Mouse (Mus musculus) hindbrain, embryonic 14.5 days (tissue): ENCODE data around the gene Slc22a14. TPM values are rescaled to one million over a fixed set of nuclear protein-coding genes. Genes with fewer than 3 reads are reported as not detected.

Source experiments
- ATAC-seq: fragments of 200-750 bp; cut with Nextera tagmentation; 2 replicates; pipeline ENCODE4 v1.8.0; 2017; ENCODE audit warnings: moderate number of reproducible peaks, mild to moderate bottlenecking, moderate TSS enrichment, moderate library complexity; ENCODE audit not compliant: low FRiP score
- DNase-seq: peaks from one replicate; pipeline ENCODE4 v3.0.0-alpha.2; 2015; ENCODE audit warnings: low spot score
- H3K27ac ChIP-seq: fragments of 300-500 bp; sonication (generic); 2 replicates; pipeline ENCODE4 v1.5.1; 2014; ENCODE audit warnings: mild to moderate bottlenecking, moderate library complexity
- H3K27me3 ChIP-seq: fragments of 300-500 bp; sonication (generic); 2 replicates; pipeline ENCODE4 v1.6.1; 2014; ENCODE audit warnings: mild to moderate bottlenecking, low read length, mixed read lengths; ENCODE audit not compliant: control insufficient read depth, insufficient read depth
- H3K36me3 ChIP-seq: fragments of 300-500 bp; sonication (generic); replicated peaks from 2 replicates; pipeline ENCODE4 v1.6.1; 2014; ENCODE audit not compliant: control insufficient read depth, insufficient read depth
- H3K4me1 ChIP-seq: fragments of 300-500 bp; sonication (generic); replicated peaks from 2 replicates; pipeline ENCODE4 v1.6.1; 2014; ENCODE audit warnings: antibody characterized with exemption, low read length, mixed read lengths; ENCODE audit not compliant: control insufficient read depth, insufficient read depth
- H3K4me2 ChIP-seq: fragments of 300-500 bp; sonication (generic); replicated peaks from 2 replicates; pipeline ENCODE4 v1.6.1; 2014; ENCODE audit warnings: mild to moderate bottlenecking, moderate library complexity
- H3K4me3 ChIP-seq: fragments of 300-500 bp; sonication (generic); replicated peaks from 2 replicates; pipeline ENCODE4 v1.5.1; 2014; ENCODE audit warnings: mild to moderate bottlenecking, low read length
- H3K9ac ChIP-seq: fragments of 300-500 bp; sonication (generic); 2 replicates; pipeline ENCODE4 v1.6.1; 2014
- H3K9me3 ChIP-seq: fragments of 300-500 bp; sonication (generic); 2 replicates; pipeline ENCODE4 v1.6.1; 2016; ENCODE audit warnings: low read length; ENCODE audit not compliant: control insufficient read depth
- WGBS: fragments of 180-500 bp; shearing (Covaris S2); extraction: QIAGEN DNeasy Blood & Tissue Kit; methylation state at CpG from one replicate; pipeline ENCODE4 v1.1.7; 2014; 5-methylcytosine and 5-hydroxymethylcytosine counted together
- polyA plus RNA-seq: library from polyadenylated mRNA; unstranded; fragments of >200 nt; fragmentation: Nextera tagmentation; extraction: Ambion mirVana; gene quantifications from 2 replicates; pipeline ENCODE4 v1.2.1, GENCODE M21; 2014

Gene Slc22a14
- polyA plus RNA-seq, 1 experiment from 2014 or later = not detected

DNA sequence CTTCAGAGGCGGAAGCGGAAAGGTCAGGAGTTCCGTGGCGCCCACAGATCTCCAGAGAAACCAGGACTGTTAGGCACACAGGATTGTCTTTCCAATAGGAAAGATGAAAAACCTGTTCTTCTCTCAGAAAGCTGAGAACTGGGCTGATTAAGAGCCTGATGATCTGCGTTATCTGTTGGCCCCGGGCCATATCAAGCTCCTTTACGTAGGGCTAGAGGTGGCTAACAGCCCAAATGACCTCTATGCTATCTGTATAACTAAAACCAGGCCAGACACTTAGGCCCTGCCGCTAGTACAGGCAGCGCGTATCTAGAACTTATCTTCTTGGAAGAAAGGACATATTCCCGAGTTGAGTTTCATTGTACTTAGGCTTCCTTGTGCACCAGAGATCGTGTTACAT, 2.1 kb downstream of the Slc22a14 start:
- Histone ChIP-seq H3K9ac (no peak overlapping the region), H3K36me3 (no peaks in the 10 kb centered on the region; the same call in 1 of the 2 replicates), H3K9me3 (no peaks in the 10 kb centered on the region), H3K27ac (no peak overlapping the region), H3K4me1 (no peaks in the 10 kb centered on the region), H3K4me2 (no peak overlapping the region), H3K27me3 (0 out of 2 replicates have a peak, but pooled peaks cover 2% of the 10 kb centered on the region), H3K4me3 (no peak overlapping the region)
- DNase-seq = no peak
- 91% methylated on average over 12 of the region's 12 CpGs for WGBS
- ATAC-seq = no peak

DNA sequence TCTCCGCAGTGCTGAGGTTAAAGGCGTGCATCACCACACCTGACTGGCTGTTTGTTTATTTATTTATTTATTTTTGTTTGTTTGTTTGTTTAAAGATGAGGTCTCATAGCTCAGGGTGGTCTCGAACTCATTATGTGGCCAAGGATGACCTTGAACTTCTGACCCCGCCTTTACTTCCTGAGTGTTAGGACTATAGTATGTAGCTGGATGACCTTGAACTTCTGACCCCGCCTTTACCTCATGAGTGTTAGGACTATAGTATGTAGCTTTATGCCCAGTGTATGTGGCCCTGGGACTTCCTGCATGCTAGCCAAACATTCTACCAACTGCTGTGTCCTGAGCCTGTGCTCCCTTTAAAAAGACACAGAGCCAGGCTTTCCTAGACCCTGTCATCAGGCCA, 3.9 kb downstream of the Slc22a14 start:
- Histone ChIP-seq H3K4me1 (no peaks in the 10 kb centered on the region), H3K9me3 (no peaks in the 10 kb centered on the region), H3K4me2 (no peak overlapping the region), H3K36me3 (no peaks in the 10 kb centered on the region; the same call in 1 of the 2 replicates), H3K9ac (no peak overlapping the region), H3K4me3 (no peak overlapping the region), H3K27ac (no peak overlapping the region), H3K27me3 (0 out of 2 replicates have a peak, but pooled peaks cover 3% of the 10 kb centered on the region)
- WGBS = 97% methylated on average over 5 of the region's 5 CpGs
- ATAC-seq (no peak), DNase-seq (no peak)

DNA sequence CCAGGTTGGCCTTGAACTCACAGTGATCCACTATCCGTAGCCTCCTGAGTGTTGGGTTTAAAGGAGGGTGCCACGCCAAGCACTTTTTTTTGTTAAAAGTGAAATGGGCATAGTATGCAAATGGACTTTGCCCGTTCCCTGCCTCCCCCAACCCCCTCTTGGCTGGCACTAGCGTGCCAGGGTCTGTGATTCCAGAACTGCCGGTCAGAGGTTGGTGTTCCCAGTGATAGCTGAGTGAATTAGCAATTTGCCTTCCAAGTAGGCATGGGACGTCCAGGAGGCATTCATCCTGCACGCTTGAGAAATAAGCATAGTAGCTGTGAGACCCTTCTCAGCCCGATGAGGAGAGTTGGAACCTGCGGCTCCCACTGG, 7.3 kb downstream of the Slc22a14 start:
- peak overlapping the region; percentile 62 for H3K4me3 ChIP-seq
- ATAC-seq = no peak
- DNase-seq = no peak
- H3K4me2 ChIP-seq = peak overlapping the region; percentile 90
- H3K9ac ChIP-seq = peak overlapping the region; percentile 68
- no peaks in the 10 kb centered on the region; the same call in 1 of the 2 replicates for H3K36me3 ChIP-seq
- H3K27ac ChIP-seq = no peak overlapping the region
- no peaks in the 10 kb centered on the region for H3K9me3 ChIP-seq
- 0 out of 2 replicates have a peak, but pooled peaks cover 3% of the 10 kb centered on the region for H3K27me3 ChIP-seq
- no peaks in the 10 kb centered on the region for H3K4me1 ChIP-seq
- 44% methylated on average over 9 of the region's 9 CpGs for WGBS

- no peak within 1 kb of the TSS for H3K27ac ChIP-seq
- DNase-seq (peak; percentile 85), ATAC-seq (peak; percentile 89)
- 0 out of 2 replicates have a peak, but pooled peaks cover 3% of the 10 kb centered on the region for H3K27me3 ChIP-seq
- peak within 1 kb of the TSS; percentile 62 for H3K4me3 ChIP-seq
- H3K4me2 ChIP-seq = peak within 1 kb of the TSS; percentile 90
- H3K4me1 ChIP-seq = no peaks in the 10 kb centered on the region
- no peaks in the 10 kb centered on the region for H3K36me3 ChIP-seq
- WGBS = 5% methylated on average over 49 of the region's 65 CpGs
- no peaks in the 10 kb centered on the region for H3K9me3 ChIP-seq
- H3K9ac ChIP-seq = peak within 1 kb of the TSS; percentile 68
Observed at GRCm38 (mm10) chr9:119357331-119358057, 7.9 kb downstream of the Slc22a14 start, which contains the start of gene Xylb. Gene Xylb (plus strand): TSS chr9:119357381.

DNA sequence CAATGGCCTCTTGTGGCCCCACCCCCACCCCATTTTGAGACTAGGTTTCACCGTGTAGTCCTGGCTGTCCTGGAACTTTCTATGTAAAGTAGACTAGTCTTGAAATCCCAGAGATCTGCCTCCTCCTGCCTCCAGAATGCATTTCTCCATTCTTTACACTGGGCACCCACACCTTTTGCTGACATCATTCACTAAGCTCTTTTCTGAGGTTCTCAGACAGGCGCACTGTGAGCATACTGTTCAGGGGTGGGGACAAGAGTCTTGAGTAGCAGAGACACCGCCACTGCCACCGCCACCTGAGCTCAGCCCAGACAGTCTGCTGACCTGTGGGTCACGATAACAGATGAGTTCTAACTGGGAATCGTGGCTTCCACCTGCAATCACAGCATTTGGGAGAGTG, 9.4 kb downstream of the Slc22a14 start:
- DNase-seq (no peak), ATAC-seq (no peak)
- no peak overlapping the region for H3K27ac ChIP-seq
- no peak overlapping the region for H3K4me3 ChIP-seq
- H3K4me1 ChIP-seq = no peaks in the 10 kb centered on the region
- H3K9ac ChIP-seq = no peak overlapping the region
- no peak overlapping the region for H3K4me2 ChIP-seq
- 0 out of 2 replicates have a peak, but pooled peaks cover 3% of the 10 kb centered on the region for H3K27me3 ChIP-seq
- 76% methylated on average over 6 of the region's 6 CpGs for WGBS
- H3K36me3 ChIP-seq = peaks cover 11% of the 10 kb centered on the region
- no peaks in the 10 kb centered on the region for H3K9me3 ChIP-seq

DNA sequence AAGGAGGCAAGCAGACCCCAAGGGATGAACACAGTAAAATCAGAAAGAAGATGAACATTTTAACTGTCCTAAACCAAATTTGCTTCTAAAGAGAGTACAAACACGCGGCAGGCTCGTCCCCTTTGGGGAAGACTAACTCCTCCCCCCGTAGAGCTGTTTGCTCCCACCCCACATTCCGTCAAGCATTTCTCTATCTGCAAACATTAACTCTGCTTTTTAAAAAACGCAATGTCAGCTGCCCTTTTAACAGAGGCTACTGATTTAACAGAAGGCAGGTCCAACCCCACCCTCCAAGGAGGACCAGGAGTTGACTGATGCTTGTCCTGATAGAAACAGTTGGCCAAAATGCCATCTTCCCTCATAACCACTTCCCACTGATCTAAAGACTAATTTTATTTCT, 11.4 kb downstream of the Slc22a14 start:
- H3K9me3 ChIP-seq = no peaks in the 10 kb centered on the region
- ATAC-seq (no peak), DNase-seq (no peak)
- H3K4me3 ChIP-seq = no peak overlapping the region
- 82% methylated on average over 6 of the region's 6 CpGs for WGBS
- H3K27ac ChIP-seq = no peak overlapping the region
- H3K36me3 ChIP-seq = peaks cover 25% of the 10 kb centered on the region
- H3K4me1 ChIP-seq = no peaks in the 10 kb centered on the region
- no peak overlapping the region for H3K4me2 ChIP-seq
- 0 out of 2 replicates have a peak, but pooled peaks cover 3% of the 10 kb centered on the region for H3K27me3 ChIP-seq
- H3K9ac ChIP-seq = no peak overlapping the region

DNA sequence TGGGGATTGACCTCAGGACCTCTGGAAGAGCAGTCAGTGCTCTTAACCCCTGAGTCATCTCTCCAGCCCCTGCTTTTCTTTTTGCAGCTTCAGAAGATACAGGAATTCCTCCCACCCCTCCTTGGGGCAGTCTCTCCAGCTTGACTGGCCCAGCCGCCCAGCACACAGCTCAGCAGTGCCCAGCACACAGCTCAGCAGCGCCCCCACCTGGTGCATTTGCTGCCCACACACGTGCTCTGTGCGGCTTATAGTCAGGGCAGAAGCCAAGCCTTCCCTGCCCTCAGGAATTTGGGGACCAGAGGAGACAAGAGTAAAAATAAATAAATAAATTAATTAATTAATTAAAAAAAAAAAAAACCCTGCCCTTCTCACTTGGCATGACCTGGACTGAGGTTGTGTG, 13.3 kb downstream of the Slc22a14 start:
- ATAC-seq = peak; percentile 69; the same call in 1 of the 2 replicates
- DNase-seq = peak; percentile 70
- Histone ChIP-seq H3K4me2 (no peak overlapping the region), H3K9ac (no peak overlapping the region), H3K27ac (no peak overlapping the region), H3K27me3 (no peaks in the 10 kb centered on the region), H3K4me3 (no peak overlapping the region), H3K4me1 (no peaks in the 10 kb centered on the region), H3K9me3 (no peaks in the 10 kb centered on the region), H3K36me3 (peaks cover 41% of the 10 kb centered on the region)
- 19% methylated on average over 4 of the region's 4 CpGs for WGBS

DNA sequence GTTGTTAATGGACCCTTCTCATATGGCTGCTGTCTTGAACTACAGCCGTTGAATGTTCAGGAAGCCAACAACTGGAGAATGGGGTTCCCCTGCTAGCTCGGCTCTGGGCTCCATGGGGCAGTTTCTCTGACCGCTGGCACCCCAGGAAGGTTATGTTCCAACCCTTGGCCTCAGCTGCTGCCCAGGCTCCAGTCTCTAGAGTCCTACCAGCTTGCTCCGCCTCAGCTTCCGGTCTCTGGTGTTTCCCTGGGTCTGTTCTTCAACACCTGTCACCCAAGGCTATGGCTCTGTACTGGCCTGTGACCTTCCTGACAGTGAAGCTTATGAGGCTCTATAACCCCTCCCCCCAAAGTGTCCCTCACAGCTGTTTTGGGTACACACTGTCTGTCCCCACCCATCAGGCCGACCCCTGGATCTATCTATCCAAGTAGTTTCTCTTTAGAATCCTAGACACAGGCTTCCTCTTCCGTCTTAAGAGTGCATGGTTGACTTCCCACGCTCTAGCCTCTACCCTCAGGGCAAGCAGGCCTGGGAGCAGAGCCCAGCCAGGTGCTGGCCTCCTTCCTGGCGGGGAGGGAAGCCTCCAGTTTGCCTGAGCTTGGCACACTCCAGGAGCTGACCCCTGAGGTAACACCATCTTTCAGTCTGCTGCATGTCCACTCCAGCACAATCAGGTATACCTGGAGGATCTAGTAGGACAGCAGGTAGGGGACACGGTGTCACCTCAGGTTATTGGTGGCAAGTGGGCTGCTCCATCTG, 14.2 kb downstream of the Slc22a14 start:
- no peak for ATAC-seq
- Histone ChIP-seq H3K27me3 (no peaks in the 10 kb centered on the region), H3K9ac (no peak overlapping the region), H3K4me1 (no peaks in the 10 kb centered on the region), H3K4me3 (no peak overlapping the region), H3K9me3 (no peaks in the 10 kb centered on the region), H3K4me2 (no peak overlapping the region), H3K27ac (no peak overlapping the region), H3K36me3 (peaks cover 51% of the 10 kb centered on the region)
- WGBS = 94% methylated on average over 10 of the region's 10 CpGs
- no peak for DNase-seq

- ATAC-seq (no peak), DNase-seq (no peak)
- no peaks in the 10 kb centered on the region for H3K27me3 ChIP-seq
- no peak overlapping the region for H3K4me2 ChIP-seq
- 90% methylated on average over 3 of the region's 3 CpGs for WGBS
- no peaks in the 10 kb centered on the region for H3K4me1 ChIP-seq
- H3K9ac ChIP-seq = no peak overlapping the region
- H3K36me3 ChIP-seq = peaks cover 57% of the 10 kb centered on the region
- H3K4me3 ChIP-seq = no peak overlapping the region
- no peak overlapping the region for H3K27ac ChIP-seq
- no peaks in the 10 kb centered on the region for H3K9me3 ChIP-seq
Observed at GRCm38 (mm10) chr9:119350531-119350930, 14.8 kb downstream of the Slc22a14 start.
